Mouse (Mus musculus) embryonic stem cell, embryonic (primary cell): ENCODE data around the gene Nt5dc2.

Experiments
- CTCF ChIA-PET, 4 experiments: fragments of 300-600 bp in 2 of 4; fragments of 350-600 bp in 2 of 4; sonication (Branson Sonifier 250); formaldehyde crosslinking; loops; one replicate each; lab custom pipeline; 2022; ENCODE audit warnings: inconsistent platforms in 2 of 4; lab: Charles Lee
- POLR2A ChIA-PET, 4 experiments: fragments of 300-600 bp in 2 of 4; fragments of 350-600 bp in 2 of 4; sonication (Branson Sonifier 250); formaldehyde crosslinking; loops; one replicate each; lab custom pipeline; 2022; ENCODE audit warnings: antibody characterized with exemption in 4 of 4, inconsistent platforms in 1 of 4; lab: Charles Lee

Gene Nt5dc2

GRCm38 (mm10) chr14:31145694-31146093 lies 14.8 kb downstream of the Nt5dc2 start:
- POLR2A ChIA-PET = interaction anchor here in 2 of 4 experiments (0.6 to 1.8 kb wide), 7 partner anchors 9 to 26 kb away, joined by 3 to 8 read pairs (median 3); partner anchors contain the start of genes Smim4 (in 1 of the 2) and Stab1 (in 1 of the 2)
- CTCF ChIA-PET = no interaction called here

- CTCF ChIA-PET = no interaction called here
- POLR2A ChIA-PET = interaction anchor here in 1 of 4 experiments (1.3 kb wide), 1 partner anchor 40 kb away, joined by 4 read pairs; no protein-coding TSS in a partner anchor
These were observed 29.6 kb downstream of the Nt5dc2 start for GRCm38 (mm10) chr14:31160196-31161150.

GRCm38 (mm10) chr14:31161191-31161590 lies 30.3 kb downstream of the Nt5dc2 start:
- CTCF ChIA-PET = interaction anchor here in 1 of 4 experiments (0.7 kb wide), 1 partner anchor 311 kb away, joined by 4 read pairs; no protein-coding TSS in a partner anchor

GRCm38 (mm10) chr14:31161638-31162037 lies 30.8 kb downstream of the Nt5dc2 start:
- ChIA-PET CTCF (interaction anchor here in 1 of 4 experiments (0.7 kb wide), 1 partner anchor 311 kb away, joined by 4 read pairs; no protein-coding TSS in a partner anchor), POLR2A (interaction anchor here in 2 of 4 experiments (0.6 to 1.3 kb wide), 4 partner anchors 9 to 45 kb away, joined by 3 to 6 read pairs (median 4); no protein-coding TSS in a partner anchor)

More at GRCm38 (mm10) chr14:31161191-31161590, 30.3 kb downstream of the Nt5dc2 start:
- POLR2A ChIA-PET = interaction anchor here in 2 of 4 experiments (0.6 to 1.3 kb wide), 2 partner anchors 9 to 46 kb away, joined by 4 read pairs; no protein-coding TSS in a partner anchor

- POLR2A ChIA-PET = interaction anchor here in 2 of 4 experiments (0.8 to 1.6 kb wide), 13 partner anchors 9 to 68 kb away, joined by 3 to 7 read pairs (median 4); partner anchors contain the start of gene Nt5dc2 (in 1 of the 2)
- CTCF ChIA-PET = no interaction called here
These were observed 33.2 kb downstream of the Nt5dc2 start for GRCm38 (mm10) chr14:31164067-31164466.

GRCm38 (mm10) chr14:31165010-31165409 lies 34.2 kb downstream of the Nt5dc2 start:
- POLR2A ChIA-PET = interaction anchor here in 2 of 4 experiments (0.9 to 2.0 kb wide), 6 partner anchors 11 to 67 kb away, joined by 3 to 7 read pairs (median 4); no protein-coding TSS in a partner anchor

GRCm38 (mm10) chr14:31165458-31165857 lies 34.6 kb downstream of the Nt5dc2 start:
- POLR2A ChIA-PET = interaction anchor here in 1 of 4 experiments (1.2 to 2.0 kb wide), 4 partner anchors 13 to 26 kb away, joined by 3 to 7 read pairs (median 4); no protein-coding TSS in a partner anchor
- CTCF ChIA-PET = interaction anchor here in 1 of 4 experiments (1.0 kb wide), 1 partner anchor 50 kb away, joined by 3 read pairs; no protein-coding TSS in a partner anchor

More at GRCm38 (mm10) chr14:31165010-31165409, 34.2 kb downstream of the Nt5dc2 start:
- CTCF ChIA-PET = no interaction called here

- CTCF ChIA-PET = interaction anchor here in 3 of 4 experiments (0.5 to 1.0 kb wide), 3 partner anchors 50 to 346 kb away, joined by 3 to 4 read pairs (median 3); no protein-coding TSS in a partner anchor
- POLR2A ChIA-PET = interaction anchor here in 1 of 4 experiments (0.9 to 2.0 kb wide), 4 partner anchors 10 to 32 kb away, joined by 3 to 7 read pairs (median 4); no protein-coding TSS in a partner anchor
These were observed 35.3 kb downstream of the Nt5dc2 start for GRCm38 (mm10) chr14:31165991-31166630.

- ChIA-PET CTCF (interaction anchor here in 2 of 4 experiments (0.5 to 0.6 kb wide), 2 partner anchors 94 to 345 kb away, joined by 3 to 4 read pairs; no protein-coding TSS in a partner anchor), POLR2A (interaction anchor here in 3 of 4 experiments (0.9 to 2.0 kb wide), 7 partner anchors 9 to 32 kb away, joined by 3 to 7 read pairs (median 3); no protein-coding TSS in a partner anchor)
These were observed 36.0 kb downstream of the Nt5dc2 start for GRCm38 (mm10) chr14:31166827-31167226.

- POLR2A ChIA-PET = interaction anchor here in 2 of 4 experiments (0.7 to 1.5 kb wide), 11 partner anchors 12 to 439 kb away, joined by 3 to 9 read pairs (median 4); no protein-coding TSS in a partner anchor
- CTCF ChIA-PET = interaction anchor here in 1 of 4 experiments (1.2 kb wide), 1 partner anchor 304 kb away, joined by 3 read pairs; no protein-coding TSS in a partner anchor
These were observed 37.6 kb downstream of the Nt5dc2 start, which contains the start of gene Stab1 for GRCm38 (mm10) chr14:31168425-31168824. Gene Stab1 (minus strand): TSS chr14:31168641.

GRCm38 (mm10) chr14:31169508-31169907 lies 38.7 kb downstream of the Nt5dc2 start:
- ChIA-PET POLR2A (interaction anchor here in 1 of 4 experiments (1.3 to 1.8 kb wide), 2 partner anchors 26 to 148 kb away, joined by 4 read pairs; no protein-coding TSS in a partner anchor), CTCF (no interaction called here)

GRCm38 (mm10) chr14:31170963-31171362 lies 40.1 kb downstream of the Nt5dc2 start:
- ChIA-PET CTCF (interaction anchor here in 1 of 4 experiments (1.4 kb wide), 1 partner anchor 9 kb away, joined by 3 read pairs; no protein-coding TSS in a partner anchor), POLR2A (interaction anchor here in 2 of 4 experiments (0.6 to 1.9 kb wide), 9 partner anchors 8 to 995 kb away, joined by 3 to 7 read pairs (median 4); no protein-coding TSS in a partner anchor)

- CTCF ChIA-PET = interaction anchor here in 2 of 4 experiments (0.5 to 1.4 kb wide), 3 partner anchors 8 to 460 kb away, joined by 3 to 4 read pairs (median 3); no protein-coding TSS in a partner anchor
- POLR2A ChIA-PET = interaction anchor here in 3 of 4 experiments (0.8 to 1.9 kb wide), 8 partner anchors 8 to 26 kb away, joined by 3 to 7 read pairs (median 4); no protein-coding TSS in a partner anchor
These were observed 40.5 kb downstream of the Nt5dc2 start for GRCm38 (mm10) chr14:31171386-31171785.

GRCm38 (mm10) chr14:31171821-31172220 lies 41.0 kb downstream of the Nt5dc2 start:
- POLR2A ChIA-PET = interaction anchor here in 2 of 4 experiments (0.8 to 1.9 kb wide), 4 partner anchors 10 to 26 kb away, joined by 3 to 5 read pairs (median 4); no protein-coding TSS in a partner anchor
- CTCF ChIA-PET = interaction anchor here in 2 of 4 experiments (0.5 to 1.4 kb wide), 3 partner anchors 8 to 460 kb away, joined by 3 to 4 read pairs (median 3); no protein-coding TSS in a partner anchor

GRCm38 (mm10) chr14:31172781-31173455 lies 42.1 kb downstream of the Nt5dc2 start:
- POLR2A ChIA-PET = interaction anchor here in 3 of 4 experiments (0.6 to 1.7 kb wide), 4 partner anchors 9 to 48 kb away, joined by 3 to 4 read pairs (median 3); no protein-coding TSS in a partner anchor

GRCm38 (mm10) chr14:31173537-31173936 lies 42.7 kb downstream of the Nt5dc2 start:
- ChIA-PET POLR2A (interaction anchor here in 1 of 4 experiments (0.6 kb wide), 2 partner anchors 10 to 54 kb away, joined by 3 to 6 read pairs; no protein-coding TSS in a partner anchor), CTCF (no interaction called here)

More at GRCm38 (mm10) chr14:31172781-31173455, 42.1 kb downstream of the Nt5dc2 start:
- CTCF ChIA-PET = interaction anchor here in 1 of 4 experiments (0.7 kb wide), 1 partner anchor 36 kb away, joined by 3 read pairs; no protein-coding TSS in a partner anchor
